Mouse (Mus musculus) ES-Bruce4 (cell line): ENCODE data around the gene 5730522E02Rik. TPM values are rescaled to one million over a fixed set of nuclear protein-coding genes. Genes with fewer than 3 reads are reported as not detected.

Experiments used
- H3K27ac ChIP-seq: 2 replicates; pipeline ENCODE4 v1.5.1; 2012; ENCODE audit warnings: low read length, inconsistent platforms; ENCODE audit not compliant: insufficient read depth
- H3K27me3 ChIP-seq: 2 replicates; pipeline ENCODE4 v1.6.1; 2012; ENCODE audit warnings: mild to moderate bottlenecking, low read length, inconsistent platforms; ENCODE audit not compliant: control insufficient read depth, poor library complexity, insufficient read depth, severe bottlenecking
- H3K36me3 ChIP-seq: 2 replicates; pipeline ENCODE4 v1.6.1; 2012; ENCODE audit warnings: inconsistent platforms, mild to moderate bottlenecking, low read length, moderate library complexity; ENCODE audit not compliant: control insufficient read depth, poor library complexity, insufficient read depth, severe bottlenecking
- H3K4me1 ChIP-seq: one replicate; pipeline ENCODE4 v1.8.1; 2011; ENCODE audit warnings: low read length; ENCODE audit not compliant: control insufficient read depth, insufficient read depth
- H3K4me3 ChIP-seq: 2 replicates; pipeline ENCODE4 v1.5.1; 2011; ENCODE audit warnings: low read depth, mild to moderate bottlenecking, low read length
- H3K9ac ChIP-seq: 2 replicates; pipeline ENCODE4 v1.6.1; 2012; ENCODE audit warnings: low read depth, mild to moderate bottlenecking, inconsistent platforms; ENCODE audit not compliant: poor library complexity, severe bottlenecking
- H3K9me3 ChIP-seq: replicated peaks from 2 replicates; pipeline ENCODE4 v1.6.1; 2012; ENCODE audit warnings: mild to moderate bottlenecking, low read length, inconsistent platforms; ENCODE audit not compliant: control insufficient read depth, poor library complexity, insufficient read depth, severe bottlenecking
- CTCF ChIP-seq: IDR thresholded peaks from one replicate; pipeline ENCODE4 v1.8.1; 2011; ENCODE audit warnings: low read depth, low read length
- EP300 ChIP-seq: IDR thresholded peaks from 2 replicates; pipeline ENCODE4 v1.6.1; 2011; ENCODE audit warnings: low read depth, low read length; ENCODE audit not compliant: insufficient read depth
- POLR2A ChIP-seq: IDR thresholded peaks from one replicate; pipeline ENCODE4 v1.8.1; 2011; ENCODE audit warnings: low read length; ENCODE audit not compliant: insufficient read depth
- polyA plus RNA-seq: library from polyadenylated mRNA; stranded (reverse); fragments of >200 nt; gene quantifications from 2 replicates; pipeline ENCODE4 v1.2.4, GENCODE M21; 2011; ENCODE audit warnings: low read depth; ENCODE audit not compliant: missing spikeins, insufficient read depth, insufficient read length

The 5730522E02Rik gene
- polyA plus RNA-seq, 1 experiment = not detected

GRCm38 (mm10) chr11:25592268-25592667, 618.3 kb downstream of the 5730522E02Rik start:
- H3K27ac ChIP-seq = no peak overlapping the region
- H3K36me3 ChIP-seq = no peaks in the 10 kb centered on the region
- H3K27me3 ChIP-seq = peaks cover 1% of the 10 kb centered on the region; the same call in 1 of the 2 replicates
- H3K9me3 ChIP-seq = no peaks in the 10 kb centered on the region
- no peak overlapping the region for H3K9ac ChIP-seq
- TF ChIP-seq EP300 (0 out of 2 replicates have a peak, but pooled peaks have one; percentile 42), CTCF (no peak), POLR2A (no peak)
- no peak overlapping the region for H3K4me3 ChIP-seq
- no peaks in the 10 kb centered on the region for H3K4me1 ChIP-seq

DNA sequence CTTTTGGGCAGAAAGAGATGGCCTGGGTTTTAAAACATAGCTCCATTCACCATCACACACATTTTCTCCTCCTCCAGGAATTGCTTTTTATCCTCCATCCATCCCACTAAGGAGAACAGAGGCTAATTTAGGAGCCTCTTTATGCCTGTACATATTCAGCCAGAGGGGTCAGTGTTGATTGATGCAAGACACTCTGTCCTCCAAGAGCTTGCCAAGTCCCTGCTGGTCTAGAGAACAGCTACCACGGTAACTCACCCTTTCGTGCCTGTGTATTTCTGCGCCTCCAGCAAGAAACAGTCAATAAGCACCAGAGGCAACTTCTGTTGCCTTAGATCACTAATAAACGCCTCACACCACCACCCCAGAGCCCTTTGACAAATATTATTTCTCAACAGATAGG, 620.3 kb downstream of the 5730522E02Rik start:
- TF ChIP-seq EP300 (no peak), CTCF (no peak), POLR2A (no peak)
- Histone ChIP-seq H3K27me3 (peaks cover 1% of the 10 kb centered on the region; the same call in 1 of the 2 replicates), H3K9me3 (no peaks in the 10 kb centered on the region)

GRCm38 (mm10) chr11:25589509-25589908, 621.1 kb downstream of the 5730522E02Rik start:
- H3K9me3 ChIP-seq = no peaks in the 10 kb centered on the region
- H3K4me1 ChIP-seq = no peaks in the 10 kb centered on the region
- no peak overlapping the region for H3K27ac ChIP-seq
- TF ChIP-seq CTCF (no peak), EP300 (no peak), POLR2A (no peak)
- H3K4me3 ChIP-seq = no peak overlapping the region
- no peak overlapping the region for H3K9ac ChIP-seq
- H3K27me3 ChIP-seq = peaks cover 1% of the 10 kb centered on the region; the same call in 1 of the 2 replicates
- H3K36me3 ChIP-seq = no peaks in the 10 kb centered on the region

More for the DNA sequence above, 620.3 kb downstream of the 5730522E02Rik start:
- Histone ChIP-seq H3K36me3 (no peaks in the 10 kb centered on the region), H3K27ac (no peak overlapping the region), H3K9ac (no peak overlapping the region), H3K4me3 (no peak overlapping the region), H3K4me1 (no peaks in the 10 kb centered on the region)

DNA sequence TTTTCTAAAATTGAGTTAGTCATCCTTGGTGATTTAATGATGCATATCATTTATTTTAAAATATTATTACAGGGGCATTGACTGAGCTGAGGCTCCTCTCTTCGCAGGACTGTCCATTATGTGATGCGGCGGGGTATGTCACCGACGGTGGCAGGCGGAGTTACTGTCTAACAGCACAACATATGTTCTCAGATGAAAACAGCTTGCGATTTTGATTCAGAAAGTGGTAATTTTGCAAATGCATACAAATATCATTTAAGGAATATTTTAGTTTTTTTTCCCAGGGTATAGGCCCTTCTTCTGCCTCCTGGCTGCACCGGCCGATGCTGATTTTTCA, 636.5 kb downstream of the 5730522E02Rik start:
- Histone ChIP-seq H3K4me3 (no peak overlapping the region), H3K9ac (no peak overlapping the region), H3K27ac (no peak overlapping the region), H3K9me3 (no peaks in the 10 kb centered on the region), H3K27me3 (no peaks in the 10 kb centered on the region), H3K4me1 (no peaks in the 10 kb centered on the region), H3K36me3 (no peaks in the 10 kb centered on the region)
- no peak for TF ChIP-seq POLR2A
- TF ChIP-seq EP300 = no peak
- no peak for TF ChIP-seq CTCF

- Histone ChIP-seq H3K9ac (no peak overlapping the region), H3K27ac (no peak overlapping the region), H3K36me3 (no peaks in the 10 kb centered on the region), H3K4me3 (no peak overlapping the region), H3K27me3 (no peaks in the 10 kb centered on the region), H3K4me1 (no peaks in the 10 kb centered on the region), H3K9me3 (no peaks in the 10 kb centered on the region)
- TF ChIP-seq CTCF (no peak), EP300 (no peak), POLR2A (no peak)
Observed at GRCm38 (mm10) chr11:25573408-25574128, 637.0 kb downstream of the 5730522E02Rik start.

DNA sequence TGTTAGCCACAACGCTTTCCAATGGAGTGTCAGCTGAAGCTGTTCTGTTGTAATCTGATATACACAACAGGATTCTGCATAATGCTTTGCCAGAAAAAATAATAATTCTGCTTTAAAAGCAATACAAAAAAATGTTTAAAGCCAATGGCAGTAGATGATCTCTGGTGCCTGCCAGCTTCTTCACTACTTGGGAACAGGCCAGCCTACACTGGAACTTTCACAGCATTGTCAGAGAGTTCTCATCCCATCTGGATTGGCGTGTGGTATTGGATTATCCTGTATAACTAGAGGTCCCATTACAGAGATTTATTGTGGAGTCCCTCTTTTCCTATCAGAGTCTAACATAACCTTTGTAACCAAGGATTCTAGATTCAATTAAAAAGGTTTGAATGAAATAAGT, 639.2 kb downstream of the 5730522E02Rik start:
- Histone ChIP-seq H3K36me3 (no peaks in the 10 kb centered on the region), H3K4me3 (no peak overlapping the region), H3K9me3 (no peaks in the 10 kb centered on the region), H3K9ac (no peak overlapping the region), H3K4me1 (no peaks in the 10 kb centered on the region), H3K27ac (no peak overlapping the region), H3K27me3 (no peaks in the 10 kb centered on the region)
- no peak for TF ChIP-seq POLR2A
- no peak for TF ChIP-seq EP300
- no peak for TF ChIP-seq CTCF

Other genes starting within 250 kb of the 5730522E02Rik start
- gene Fancl, start 175.4 kb upstream of the 5730522E02Rik start, polyA plus RNA-seq = 36.4 and 37.6 TPM in 2 replicates